Mouse (Mus musculus): Measurements from ENCODE around the gene Twf1.

- TF ChIP-seq ELF1 (IDR thresholded peaks at IDR 0.05; ENCODE audit: low read depth, low read length) (no peak), CTCF (IDR thresholded peaks at IDR 0.05 in 2 of 3, conservative IDR thresholded peaks at IDR 0.05 in 1 of 3; ENCODE audit: control insufficient read depth in 1 of 3, insufficient read depth in 1 of 3, low read depth in 2 of 3, low read length in 3 of 3, poor library complexity in 1 of 3, severe bottlenecking in 1 of 3) (no peak), KAT2A (conservative IDR thresholded peaks at IDR 0.05; ENCODE audit: low read depth, low read length) (no peak), MYC (IDR thresholded peaks at IDR 0.05; ENCODE audit: low read depth, low read length) (no peak), POLR2A (IDR thresholded peaks at IDR 0.05; ENCODE audit: control insufficient read depth in 1 of 2, insufficient read depth in 1 of 2, low read depth in 1 of 2, low read length in 2 of 2, poor library complexity in 1 of 2) (no peak)
Observed at GRCm38 (mm10) chr15:94591356-94591755, 1.7 kb upstream of the Twf1 start.

Measured in MEL (cell line).